Mouse (Mus musculus) neural tube, embryonic 11.5 days (tissue): ENCODE measurements around the gene Jup. TPM values are rescaled to one million over a fixed set of nuclear protein-coding genes. Genes with fewer than 3 reads are reported as not detected.

Experiments
- ATAC-seq: fragments of 200-750 bp; cut with Nextera tagmentation; 2 replicates; pipeline ENCODE4 v1.8.0; 2017; ENCODE audit warnings: moderate number of reproducible peaks, mild to moderate bottlenecking, moderate TSS enrichment, moderate library complexity; ENCODE audit not compliant: insufficient read depth, low FRiP score, low TSS enrichment
- DNase-seq: peaks from one replicate; pipeline ENCODE4 v3.0.0-alpha.2; 2015; ENCODE audit warnings: low spot score
- H3K27ac ChIP-seq: fragments of 300-500 bp; sonication (generic); 2 replicates; pipeline ENCODE4 v1.5.1; 2014; ENCODE audit warnings: low read depth, mild to moderate bottlenecking, low read length
- H3K27me3 ChIP-seq: fragments of 300-500 bp; sonication (generic); 2 replicates; pipeline ENCODE4 v1.6.1; 2014; ENCODE audit warnings: mild to moderate bottlenecking, low read length, mixed read lengths; ENCODE audit not compliant: control insufficient read depth, insufficient read depth
- H3K36me3 ChIP-seq: fragments of 300-500 bp; sonication (generic); 2 replicates; pipeline ENCODE4 v1.6.1; 2014; ENCODE audit warnings: mild to moderate bottlenecking, low read length, moderate library complexity, mixed read lengths; ENCODE audit not compliant: control insufficient read depth, insufficient read depth
- H3K4me1 ChIP-seq: fragments of 300-500 bp; sonication (generic); 2 replicates; pipeline ENCODE4 v1.6.1; 2014; ENCODE audit warnings: low read length, mixed read lengths; ENCODE audit not compliant: control insufficient read depth, insufficient read depth
- H3K4me2 ChIP-seq: fragments of 300-500 bp; sonication (generic); 2 replicates; pipeline ENCODE4 v1.6.1; 2014; ENCODE audit warnings: low read depth, mild to moderate bottlenecking, moderate library complexity
- H3K4me3 ChIP-seq: fragments of 300-500 bp; sonication (generic); 2 replicates; pipeline ENCODE4 v1.5.1; 2014; ENCODE audit warnings: low read depth, low read length
- H3K9ac ChIP-seq: fragments of 300-500 bp; sonication (generic); 2 replicates; pipeline ENCODE4 v1.6.1; 2014; ENCODE audit warnings: mild to moderate bottlenecking, low read length
- H3K9me3 ChIP-seq: fragments of 300-500 bp; sonication (generic); 2 replicates; pipeline ENCODE4 v1.6.1; 2016; ENCODE audit warnings: low read length; ENCODE audit not compliant: control insufficient read depth
- WGBS: fragments of 180-500 bp; shearing (Covaris S2); extraction: QIAGEN DNeasy Blood & Tissue Kit; methylation state at CpG from one replicate; pipeline ENCODE4 v1.1.7; 2014; 5-methylcytosine and 5-hydroxymethylcytosine counted together
- polyA plus RNA-seq: library from polyadenylated mRNA; unstranded; fragments of >200 nt; fragmentation: Nextera tagmentation; extraction: Ambion mirVana; gene quantifications from 2 replicates; pipeline ENCODE4 v1.2.1, GENCODE M21; 2014

The Jup gene
- polyA plus RNA-seq, 1 experiment from 2014 or later = 48.8 TPM

DNA sequence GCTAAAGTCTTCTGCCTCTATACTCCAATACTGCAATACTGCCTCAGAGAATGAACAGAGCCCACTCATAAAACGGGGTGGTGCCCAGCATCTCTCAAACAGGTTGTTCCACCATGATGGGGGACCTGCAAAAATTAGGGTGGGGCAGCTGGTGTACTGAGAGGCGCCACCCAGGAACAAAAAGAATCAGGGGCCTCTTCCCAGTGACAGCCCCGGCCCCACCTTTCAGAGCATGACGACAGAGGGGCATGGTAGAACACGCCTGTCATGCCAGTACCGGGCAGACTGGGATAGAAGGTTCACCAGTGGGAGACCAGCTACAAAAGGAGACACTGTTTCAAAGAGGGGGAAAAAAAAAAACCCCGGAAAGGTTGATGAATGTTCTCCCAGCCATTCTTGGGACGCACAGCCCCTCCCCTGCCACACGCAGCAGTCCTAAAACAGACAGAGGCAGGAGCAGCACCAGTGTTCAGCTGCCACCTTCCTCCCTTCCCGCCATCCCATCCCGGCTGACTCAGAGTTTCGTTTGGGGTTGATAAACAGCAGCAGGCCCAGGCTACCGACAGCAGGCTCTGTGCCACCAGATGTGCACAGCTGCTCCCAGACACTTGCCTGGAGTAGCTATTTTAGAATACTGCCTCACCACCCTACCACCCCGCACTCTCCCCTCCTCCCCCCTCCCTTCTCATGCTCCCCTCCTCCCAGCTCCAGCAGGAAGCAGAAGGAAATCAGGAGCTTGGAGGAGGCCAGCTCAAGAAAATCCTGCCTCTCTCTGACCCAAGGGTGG is 9.8 kb downstream of the Jup start:
- Histone ChIP-seq H3K36me3 (no peaks in the 10 kb centered on the region; the same call in 1 of the 2 replicates), H3K27ac (no peak overlapping the region), H3K4me3 (no peak overlapping the region), H3K9me3 (no peaks in the 10 kb centered on the region), H3K4me1 (peaks cover 6% of the 10 kb centered on the region), H3K9ac (no peak overlapping the region), H3K4me2 (no peak overlapping the region), H3K27me3 (no peaks in the 10 kb centered on the region)
- WGBS = 47% methylated on average over 14 of the region's 14 CpGs
- ATAC-seq (no peak), DNase-seq (peak; percentile 39)

DNA sequence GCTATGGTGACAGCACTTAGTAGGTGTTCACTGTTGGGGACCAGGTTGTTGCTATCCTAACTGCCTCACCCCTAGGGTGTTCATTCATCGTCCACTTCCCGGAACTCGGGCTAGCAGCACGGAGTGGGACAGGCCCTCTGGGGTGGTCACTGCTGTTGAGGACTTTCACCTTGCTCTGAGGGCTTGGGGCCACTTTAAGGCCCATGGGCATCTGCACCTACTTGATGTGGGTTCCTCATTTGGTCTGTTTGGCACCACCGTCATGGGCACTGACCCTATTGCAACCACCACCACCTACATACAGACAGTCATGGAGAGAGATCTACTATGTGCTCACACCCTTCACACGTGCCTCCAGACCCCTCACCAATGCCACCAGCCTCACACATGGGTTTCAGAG is 10.5 kb downstream of the Jup start:
- ATAC-seq = no peak
- DNase-seq = no peak

GRCm38 (mm10) chr11:100386586-100386985 is 11.0 kb downstream of the Jup start:
- no peak overlapping the region for H3K4me2 ChIP-seq
- H3K9me3 ChIP-seq = no peaks in the 10 kb centered on the region
- no peak overlapping the region for H3K4me3 ChIP-seq
- WGBS = 50% methylated on average over 5 of the region's 5 CpGs
- no peaks in the 10 kb centered on the region; the same call in 1 of the 2 replicates for H3K36me3 ChIP-seq
- peaks cover 6% of the 10 kb centered on the region for H3K4me1 ChIP-seq
- H3K27ac ChIP-seq = no peak overlapping the region
- no peaks in the 10 kb centered on the region for H3K27me3 ChIP-seq
- ATAC-seq (no peak), DNase-seq (no peak)
- no peak overlapping the region for H3K9ac ChIP-seq

More for the DNA sequence above, 10.5 kb downstream of the Jup start:
- Histone ChIP-seq H3K4me1 (peaks cover 6% of the 10 kb centered on the region), H3K27ac (no peak overlapping the region), H3K36me3 (no peaks in the 10 kb centered on the region; the same call in 1 of the 2 replicates), H3K9ac (no peak overlapping the region), H3K4me2 (no peak overlapping the region), H3K9me3 (no peaks in the 10 kb centered on the region), H3K27me3 (no peaks in the 10 kb centered on the region), H3K4me3 (no peak overlapping the region)
- WGBS = 89% methylated on average over 6 of the region's 6 CpGs

GRCm38 (mm10) chr11:100385016-100385415 is 12.5 kb downstream of the Jup start:
- Histone ChIP-seq H3K27me3 (no peaks in the 10 kb centered on the region), H3K4me2 (no peak overlapping the region), H3K36me3 (peaks cover 3% of the 10 kb centered on the region), H3K9ac (no peak overlapping the region), H3K4me1 (peaks cover 6% of the 10 kb centered on the region), H3K4me3 (no peak overlapping the region), H3K9me3 (no peaks in the 10 kb centered on the region), H3K27ac (no peak overlapping the region)
- WGBS = 85% methylated on average over 3 of the region's 3 CpGs
- no peak for ATAC-seq
- no peak for DNase-seq

- Histone ChIP-seq H3K4me2 (no peak overlapping the region), H3K4me1 (peaks cover 1% of the 10 kb centered on the region; the same call in 1 of the 2 replicates), H3K9ac (no peak overlapping the region), H3K27ac (no peak overlapping the region), H3K9me3 (no peaks in the 10 kb centered on the region), H3K27me3 (no peaks in the 10 kb centered on the region), H3K4me3 (no peak overlapping the region), H3K36me3 (peaks cover 3% of the 10 kb centered on the region)
- WGBS = 87% methylated on average over 6 of the region's 6 CpGs
- ATAC-seq (no peak), DNase-seq (no peak)
Measured at GRCm38 (mm10) chr11:100382682-100383081, 14.9 kb downstream of the Jup start.

DNA sequence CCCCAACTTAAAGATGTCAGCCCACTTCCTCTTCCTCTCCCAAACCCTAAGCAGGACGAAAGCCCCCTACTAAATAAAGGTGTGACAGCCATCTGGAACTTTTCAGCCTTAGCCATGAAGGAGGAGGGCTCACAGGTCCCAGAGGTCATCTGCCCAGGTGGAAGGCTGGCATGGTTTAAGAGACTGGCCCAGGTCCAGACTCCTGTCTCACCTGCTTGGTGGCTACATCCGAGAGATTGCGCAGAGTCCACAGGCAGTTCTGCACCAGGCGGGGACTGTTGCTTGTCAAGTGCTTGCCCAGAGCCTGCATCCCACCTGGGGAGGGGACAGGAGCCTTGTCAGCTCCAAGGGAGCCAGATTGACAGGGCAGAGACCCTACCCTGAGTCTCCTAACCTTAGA is 18.3 kb downstream of the Jup start:
- Histone ChIP-seq H3K9me3 (no peaks in the 10 kb centered on the region), H3K9ac (no peak overlapping the region), H3K4me3 (no peak overlapping the region), H3K4me1 (no peaks in the 10 kb centered on the region), H3K27me3 (no peaks in the 10 kb centered on the region), H3K4me2 (no peak overlapping the region), H3K27ac (no peak overlapping the region), H3K36me3 (peaks cover 3% of the 10 kb centered on the region)
- WGBS = 91% methylated on average over 4 of the region's 4 CpGs
- ATAC-seq = no peak
- no peak for DNase-seq

DNA sequence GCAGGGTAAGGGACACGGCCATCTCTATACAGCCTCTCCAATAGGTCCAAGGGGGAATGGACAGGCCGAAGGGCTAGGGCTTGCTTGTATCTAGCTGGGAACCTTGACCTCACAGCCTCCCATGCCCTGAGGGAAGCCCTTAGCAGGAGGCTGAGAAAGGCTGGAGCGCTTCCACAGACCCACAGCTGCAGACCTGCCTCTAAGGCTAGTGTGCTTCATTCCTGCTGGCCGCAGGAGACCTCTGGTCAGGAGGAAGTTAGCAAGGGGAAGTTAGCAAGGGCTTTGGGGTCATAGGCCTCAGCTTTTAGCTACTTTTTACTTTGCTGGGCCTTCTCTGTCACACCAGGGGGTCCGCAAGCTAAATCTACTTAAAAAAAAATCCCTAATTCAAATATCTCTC is 19.1 kb downstream of the Jup start:
- no peak overlapping the region for H3K9ac ChIP-seq
- peaks cover 4% of the 10 kb centered on the region for H3K36me3 ChIP-seq
- 89% methylated on average over 5 of the region's 5 CpGs for WGBS
- ATAC-seq (no peak), DNase-seq (no peak)
- H3K4me1 ChIP-seq = no peaks in the 10 kb centered on the region
- H3K9me3 ChIP-seq = no peaks in the 10 kb centered on the region
- no peak overlapping the region for H3K4me3 ChIP-seq
- no peak overlapping the region for H3K27ac ChIP-seq
- H3K27me3 ChIP-seq = no peaks in the 10 kb centered on the region
- H3K4me2 ChIP-seq = no peak overlapping the region

GRCm38 (mm10) chr11:100377989-100378388 is 19.6 kb downstream of the Jup start:
- Histone ChIP-seq H3K36me3 (peaks cover 4% of the 10 kb centered on the region), H3K9me3 (no peaks in the 10 kb centered on the region), H3K4me1 (no peaks in the 10 kb centered on the region), H3K27ac (no peak overlapping the region), H3K9ac (no peak overlapping the region), H3K4me2 (no peak overlapping the region), H3K4me3 (no peak overlapping the region), H3K27me3 (no peaks in the 10 kb centered on the region)
- no peak for ATAC-seq
- 91% methylated on average over 14 of the region's 14 CpGs for WGBS
- DNase-seq = no peak

DNA sequence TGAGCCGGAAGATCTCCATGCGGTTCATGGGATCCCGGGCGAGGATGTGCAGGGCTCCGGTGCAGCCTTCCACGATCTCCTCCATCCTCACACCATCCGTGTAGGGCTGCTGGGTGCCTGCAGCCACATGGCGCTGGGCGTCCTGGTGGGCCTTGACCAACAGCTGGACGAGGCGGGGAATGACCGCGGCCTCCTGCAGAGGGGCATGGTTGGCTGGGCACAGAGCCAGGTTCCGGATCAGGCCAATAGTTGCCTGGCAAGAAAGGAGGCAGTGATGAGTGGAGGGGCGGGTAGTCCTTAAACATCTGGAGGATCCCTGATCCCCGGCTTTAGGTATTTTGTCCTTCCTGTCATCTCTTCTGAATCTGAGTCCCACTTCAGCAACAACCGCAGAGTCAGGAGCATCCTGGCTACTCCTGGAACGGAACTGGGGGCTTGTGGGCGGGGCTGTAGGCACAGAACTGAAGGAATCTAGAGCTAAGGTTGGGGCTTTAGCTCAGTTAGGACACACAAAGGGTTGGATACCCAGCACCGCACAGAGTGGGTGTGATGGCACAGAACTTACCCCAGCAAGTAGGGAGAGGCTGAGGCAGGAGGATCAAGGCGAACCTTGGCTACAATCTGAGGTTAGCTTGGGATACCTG is 20.7 kb downstream of the Jup start:
- H3K4me2 ChIP-seq = no peak overlapping the region
- no peak overlapping the region for H3K27ac ChIP-seq
- no peaks in the 10 kb centered on the region for H3K4me1 ChIP-seq
- H3K36me3 ChIP-seq = peaks cover 4% of the 10 kb centered on the region
- ATAC-seq = no peak
- H3K27me3 ChIP-seq = no peaks in the 10 kb centered on the region
- H3K9ac ChIP-seq = no peak overlapping the region
- 92% methylated on average over 21 of the region's 21 CpGs for WGBS
- no peak overlapping the region for H3K4me3 ChIP-seq
- DNase-seq = no peak
- H3K9me3 ChIP-seq = no peaks in the 10 kb centered on the region
